Mouse (Mus musculus) embryo, embryonic 11 days (tissue): Measurements from ENCODE around the gene Padi3.

Experiments
- DNase-seq: peaks from one replicate; pipeline ENCODE4 v3.0.0-alpha.2; 2015

Gene Padi3

DNA sequence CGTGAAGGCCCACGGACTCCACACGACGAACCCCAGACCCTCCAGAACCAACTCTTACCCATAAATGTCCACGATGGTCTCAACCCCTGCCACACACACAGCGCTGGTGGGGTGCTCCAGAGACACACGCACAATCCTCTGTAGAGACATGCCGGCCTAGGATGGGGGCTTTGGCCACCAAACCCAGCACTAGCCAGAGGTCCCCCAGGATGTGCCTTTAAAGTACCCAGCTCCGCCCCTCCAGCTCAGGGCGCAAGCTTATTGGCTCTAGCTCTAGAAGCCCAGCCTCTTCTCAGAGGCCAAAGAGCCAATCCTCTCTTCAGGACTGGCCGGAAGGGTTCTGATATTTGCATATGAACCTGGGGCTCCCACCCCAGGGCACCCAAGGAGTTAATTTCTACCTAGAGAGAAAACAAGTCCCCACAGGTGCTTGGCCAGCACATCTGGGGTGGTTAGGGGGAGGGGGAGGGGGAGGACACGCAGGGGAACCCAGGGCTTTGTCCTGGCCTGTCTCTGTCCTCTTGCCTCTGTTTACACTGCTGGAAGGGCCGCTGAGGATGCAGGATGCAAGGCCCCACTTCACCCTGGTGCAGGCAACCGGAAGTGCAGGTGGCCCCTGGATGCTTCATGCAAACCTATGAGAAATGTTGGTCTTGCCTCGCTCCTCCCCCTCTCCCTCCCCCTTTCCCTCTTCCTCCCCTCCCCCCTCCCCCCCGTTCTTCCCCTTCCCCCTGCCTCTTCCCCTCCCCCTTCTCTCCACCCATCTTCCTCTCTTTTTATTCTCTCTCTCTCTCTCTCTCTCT is at the start of gene Padi3:
Gene Padi3, minus strand, starts transcription at position 191 of the 803 bp plus-strand sequence.
- no peak for DNase-seq

DNA sequence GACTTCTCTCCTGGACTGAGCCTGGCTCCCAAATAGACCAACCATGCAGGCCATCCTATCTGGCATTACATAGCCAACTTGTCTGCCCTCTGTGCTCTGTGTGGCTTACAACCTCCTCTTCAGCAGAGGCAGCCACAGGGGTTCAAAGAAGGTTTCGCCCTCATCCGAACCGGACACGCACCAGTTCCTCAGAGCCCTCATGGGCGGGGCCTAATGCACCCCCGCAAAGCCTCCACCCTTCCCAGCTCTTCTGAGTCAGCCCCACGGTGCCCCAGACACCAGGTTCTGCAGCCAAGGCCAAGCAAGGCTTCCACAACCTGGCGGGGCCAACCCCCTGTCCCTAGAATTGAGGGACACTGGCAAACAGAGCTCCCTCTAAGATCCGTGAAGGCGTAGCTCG is 48.8 kb upstream of the Padi3 start:
- DNase-seq: no peak

DNA sequence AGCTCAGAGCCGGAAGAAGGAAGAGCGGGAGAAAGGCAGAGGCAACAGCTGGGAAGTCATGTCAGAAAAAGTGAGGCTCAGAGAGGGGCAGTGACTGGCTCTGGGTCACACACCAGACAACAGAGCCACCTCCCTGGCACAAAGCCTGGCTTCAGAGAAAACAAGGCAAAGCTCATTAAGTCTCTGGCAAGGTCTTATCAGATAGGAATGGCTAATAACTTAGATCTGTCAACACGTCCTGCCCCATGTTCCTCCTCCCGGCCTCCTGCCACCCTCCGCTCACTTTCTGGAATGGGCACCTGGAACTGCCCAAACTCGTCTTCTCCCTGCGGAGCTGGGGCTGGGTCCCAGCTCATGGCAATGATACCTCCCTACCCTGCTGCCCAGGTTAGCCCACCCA is 47.4 kb upstream of the Padi3 start:
- DNase-seq: no peak

DNA sequence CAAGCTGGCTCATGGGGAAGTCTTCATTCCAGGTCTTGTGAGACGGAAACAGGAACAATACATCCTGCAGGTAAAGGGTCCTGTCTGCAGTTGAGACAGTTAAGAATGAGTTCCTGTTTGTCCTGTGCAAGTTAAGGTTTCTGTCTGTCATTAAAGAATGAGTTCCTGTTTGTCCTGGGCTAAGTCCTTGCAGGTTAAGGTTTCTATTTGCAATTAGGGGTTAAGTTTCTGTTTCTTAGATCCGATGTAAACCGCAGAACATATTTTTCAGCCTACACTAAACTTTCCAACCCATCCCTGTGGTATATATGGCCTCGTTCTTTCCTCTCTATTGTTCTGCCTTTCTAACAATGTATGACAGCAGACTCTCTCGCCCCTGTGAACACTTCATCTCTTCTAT is 46.6 kb upstream of the Padi3 start:
- no peak for DNase-seq

DNA sequence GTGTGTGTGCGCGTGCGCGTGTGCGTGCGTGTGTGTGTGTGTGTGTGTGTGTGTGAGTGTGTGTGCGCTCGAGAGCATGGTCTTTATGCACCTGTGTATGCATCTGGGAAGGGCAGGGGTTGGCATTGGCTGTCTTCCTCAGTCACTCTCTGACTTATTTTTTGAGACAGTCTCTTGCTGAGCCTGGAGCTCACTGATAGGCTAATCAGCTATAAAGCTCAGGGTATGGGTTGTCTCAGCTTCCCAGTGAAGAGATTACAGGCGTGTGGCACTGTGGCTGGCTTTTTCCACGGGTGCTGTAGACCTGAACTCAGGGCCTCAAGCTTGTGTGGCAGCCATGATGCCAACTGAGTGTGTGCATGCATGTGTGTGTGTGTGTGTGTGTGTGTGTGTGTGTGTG is 44.7 kb upstream of the Padi3 start:
- DNase-seq: no peak

DNA sequence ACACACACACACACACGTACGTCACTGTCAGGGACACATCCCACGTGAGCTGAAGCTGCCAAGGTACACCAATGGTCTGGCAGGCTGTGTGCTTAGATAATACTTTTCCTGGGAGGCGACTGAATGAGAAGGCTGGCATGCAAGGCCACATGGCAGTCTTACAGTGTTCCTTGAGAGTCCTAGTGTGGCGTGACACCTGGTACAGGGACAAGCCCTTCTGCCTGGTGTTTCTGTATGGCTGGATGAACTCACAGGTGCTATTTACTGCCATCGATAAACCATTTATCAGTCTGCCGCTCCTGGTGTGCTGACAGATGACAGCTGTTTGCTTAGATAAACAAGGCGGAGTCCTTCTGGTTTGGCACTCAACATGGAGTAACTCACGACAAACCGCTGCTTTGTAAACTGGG is 44.0 kb upstream of the Padi3 start:
- no peak for DNase-seq

DNA sequence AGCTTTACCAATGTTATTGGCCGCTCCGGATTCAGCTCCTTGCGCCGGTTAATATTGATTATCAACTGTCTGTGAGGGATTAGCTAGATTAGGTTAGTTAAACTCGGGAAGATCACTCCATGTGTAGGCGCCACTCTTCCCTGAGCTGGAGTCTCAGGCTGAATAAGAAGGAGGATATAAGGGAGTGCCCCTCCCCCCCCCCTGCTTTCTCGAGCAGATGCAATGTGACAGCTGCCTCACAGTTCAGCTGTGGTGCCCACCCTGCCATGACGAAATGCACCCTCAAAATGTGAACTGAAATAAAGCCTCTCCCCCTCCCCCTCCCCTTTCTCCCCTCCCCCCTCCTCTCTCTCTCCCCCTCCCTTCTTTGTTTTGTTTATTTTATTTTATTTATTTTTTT is 43.2 kb upstream of the Padi3 start:
- no peak for DNase-seq

DNA sequence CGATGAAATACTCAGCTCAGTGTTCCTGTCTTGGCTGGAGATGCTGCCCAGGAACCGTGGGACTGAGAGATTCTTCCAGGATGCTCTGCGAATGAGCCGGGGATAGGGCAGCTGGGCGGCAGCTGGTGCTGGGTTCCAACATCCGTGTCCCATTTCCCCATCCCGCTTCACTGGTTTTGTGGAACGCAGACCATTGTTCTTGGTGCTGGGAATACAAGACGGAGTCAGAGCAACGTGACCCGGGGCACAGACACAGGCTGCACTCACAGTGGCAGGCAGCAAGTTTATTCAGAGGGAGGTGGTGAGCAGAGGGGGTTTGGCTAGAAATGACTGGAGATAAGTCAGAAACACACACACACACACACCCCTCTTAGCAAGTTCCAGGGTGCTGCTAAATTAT is 38.9 kb upstream of the Padi3 start:
- no peak for DNase-seq

DNA sequence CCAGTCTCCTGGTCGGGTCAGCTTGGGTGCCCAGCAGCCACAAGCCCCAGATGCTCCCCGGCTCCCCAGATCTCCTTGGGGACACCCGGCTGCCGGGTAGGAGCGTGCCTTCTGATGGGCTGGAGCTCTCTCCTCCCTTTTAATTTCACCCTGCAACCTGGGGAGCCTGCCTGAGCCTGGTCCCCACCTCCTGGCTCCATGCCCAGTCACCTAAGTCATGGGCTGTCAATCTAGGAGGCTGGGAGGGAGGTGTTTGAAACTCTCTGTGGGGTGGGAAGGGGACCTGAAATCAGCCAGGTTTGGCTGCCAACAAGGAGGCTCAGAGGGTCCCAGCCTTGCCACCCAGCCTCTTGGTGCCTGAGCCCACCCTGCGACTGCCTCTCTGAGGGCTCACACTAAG is 35.2 kb upstream of the Padi3 start, which contains the start of gene Padi1:
Gene Padi1, minus strand, starts transcription at position 113 of the 400 bp plus-strand sequence.
- DNase-seq: no peak

DNA sequence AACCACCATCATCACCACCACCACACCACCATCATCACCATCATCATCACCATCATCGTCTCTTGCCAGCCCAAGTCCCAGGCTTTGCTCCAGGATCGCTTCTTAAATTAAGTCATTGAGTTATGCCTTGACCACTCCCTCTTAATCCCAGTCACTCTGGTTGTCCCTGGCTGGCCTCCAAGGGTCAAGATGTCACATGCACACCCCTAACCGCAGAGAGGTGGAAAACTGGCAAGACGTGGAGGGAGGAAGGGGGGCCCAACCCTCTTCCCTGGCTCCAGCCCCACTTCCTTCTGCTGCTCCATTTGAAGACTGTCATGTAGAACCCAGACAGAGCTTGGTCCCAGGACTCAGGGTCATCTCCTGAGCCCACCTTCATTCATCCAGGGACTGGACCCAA is 34.5 kb upstream of the Padi3 start:
- no peak for DNase-seq

DNA sequence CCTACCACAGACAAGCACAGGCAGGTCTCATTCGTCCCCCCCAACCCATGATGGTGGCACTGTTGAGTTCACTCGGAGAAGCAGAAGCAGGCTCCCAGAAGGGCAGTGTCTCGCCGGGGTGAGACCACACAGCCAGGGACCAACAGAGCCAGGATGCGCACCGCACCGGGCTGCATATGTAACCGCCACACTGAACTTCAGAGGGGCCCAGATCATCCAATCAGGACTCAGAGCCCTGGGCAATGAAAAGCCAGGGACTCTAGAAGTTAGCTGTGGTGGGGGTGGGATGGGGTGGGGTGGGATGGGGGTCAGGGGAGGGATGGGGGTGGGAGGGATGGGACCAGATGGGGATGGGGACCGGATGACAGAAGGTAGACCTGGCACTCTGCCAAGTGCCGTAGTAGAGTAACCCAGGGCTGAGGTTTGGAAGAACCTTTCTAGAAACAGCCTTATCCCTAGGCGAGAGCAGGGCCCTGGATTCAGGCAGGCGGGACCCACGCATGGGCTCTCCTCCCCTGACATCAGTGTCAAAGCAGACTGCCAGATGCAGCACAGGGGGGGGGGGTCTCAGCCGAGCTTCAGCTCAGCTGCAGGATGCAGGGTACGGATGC is 33.3 kb upstream of the Padi3 start:
- DNase-seq: no peak

DNA sequence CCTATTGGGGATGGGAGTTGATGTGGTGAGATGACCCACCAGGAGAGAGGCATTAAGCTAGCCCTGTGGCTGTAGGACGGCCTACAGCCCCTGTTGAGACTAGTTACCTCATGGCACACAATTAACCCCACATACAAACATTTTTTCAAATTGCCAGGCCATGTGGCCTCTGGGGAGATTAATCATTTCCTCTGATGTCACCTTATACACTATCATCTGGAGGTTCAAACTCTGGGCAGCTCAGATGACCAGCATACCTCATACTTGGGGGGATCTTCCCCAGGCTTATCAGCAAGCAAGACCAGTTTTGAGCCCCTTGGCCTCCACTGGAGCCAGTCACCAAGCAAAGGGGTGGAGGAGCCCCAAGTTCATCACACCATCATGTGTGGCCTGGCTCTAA is 32.5 kb upstream of the Padi3 start:
- DNase-seq: no peak

DNA sequence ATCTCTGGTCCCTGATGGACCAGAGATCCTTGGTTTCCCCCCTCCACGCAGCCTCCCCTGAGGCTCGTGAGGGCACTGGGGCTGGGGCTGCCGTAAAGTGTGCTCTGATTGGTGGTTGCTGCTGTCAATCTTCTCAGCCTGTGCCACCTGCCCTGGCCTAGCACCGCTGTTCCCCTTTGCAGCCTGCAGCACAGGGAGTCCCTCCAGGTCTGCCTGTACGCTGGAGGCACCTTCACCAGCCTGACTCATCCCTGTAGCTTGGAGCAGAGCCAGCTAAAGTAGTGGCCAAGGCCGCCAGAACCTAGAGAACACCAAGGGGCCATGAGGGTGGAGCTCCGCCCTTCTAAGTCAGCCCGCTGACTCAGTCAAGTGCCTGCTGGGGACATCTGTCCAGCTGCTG is 27.4 kb upstream of the Padi3 start:
- peak; percentile 51 for DNase-seq

DNA sequence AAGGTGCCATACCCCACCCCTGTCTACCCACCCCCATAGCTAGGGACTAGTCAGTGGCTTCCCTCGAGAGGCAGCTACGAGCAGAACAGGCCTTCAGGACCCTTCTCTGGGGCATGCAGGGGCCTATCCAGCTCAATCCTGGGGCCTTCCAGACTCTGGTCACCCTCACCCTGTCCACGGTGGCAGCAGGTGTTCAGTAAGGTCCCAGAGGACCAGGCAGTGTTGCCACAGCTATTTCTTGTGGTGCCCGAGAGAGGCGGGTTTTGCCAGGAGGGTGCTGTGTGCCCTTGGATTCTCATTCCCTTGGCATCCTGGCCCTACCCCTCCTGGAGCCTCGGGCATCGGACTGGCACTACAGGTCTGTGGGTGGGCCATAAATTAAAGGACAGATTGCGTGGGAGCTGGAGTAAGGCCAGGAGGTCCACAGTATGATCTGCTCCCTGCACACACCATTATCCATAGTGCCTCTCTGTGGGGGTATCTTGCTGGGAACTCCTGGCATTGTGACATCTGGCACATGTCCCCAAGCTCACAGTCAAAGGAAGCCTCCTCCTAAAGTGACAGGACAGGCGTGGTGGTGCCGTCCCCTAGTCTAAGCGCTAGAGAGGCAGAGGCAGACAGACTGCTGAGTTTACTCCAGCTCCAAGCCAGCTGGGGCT is 25.9 kb upstream of the Padi3 start:
- DNase-seq: no peak

DNA sequence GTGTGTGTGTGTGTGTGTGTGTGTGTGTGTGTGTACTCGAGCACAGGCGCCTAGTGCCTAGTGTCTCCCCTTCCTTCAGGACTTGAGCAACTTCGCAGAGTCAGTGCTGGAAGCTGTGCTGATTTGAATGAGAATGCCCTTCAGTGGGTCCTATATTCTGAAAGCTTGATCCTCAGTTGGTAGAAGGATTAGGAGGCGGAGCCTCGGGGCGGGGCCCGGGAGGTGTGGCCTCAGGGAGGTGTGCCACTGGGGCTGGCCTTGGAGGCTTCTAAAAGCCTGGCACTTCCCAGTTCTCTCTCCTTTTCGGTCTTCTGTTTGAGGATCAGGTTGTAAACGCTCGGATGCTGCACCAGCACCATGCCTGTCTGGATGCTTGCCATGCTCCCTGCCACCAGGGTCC is 25.2 kb upstream of the Padi3 start:
- peak; percentile 80 for DNase-seq

DNA sequence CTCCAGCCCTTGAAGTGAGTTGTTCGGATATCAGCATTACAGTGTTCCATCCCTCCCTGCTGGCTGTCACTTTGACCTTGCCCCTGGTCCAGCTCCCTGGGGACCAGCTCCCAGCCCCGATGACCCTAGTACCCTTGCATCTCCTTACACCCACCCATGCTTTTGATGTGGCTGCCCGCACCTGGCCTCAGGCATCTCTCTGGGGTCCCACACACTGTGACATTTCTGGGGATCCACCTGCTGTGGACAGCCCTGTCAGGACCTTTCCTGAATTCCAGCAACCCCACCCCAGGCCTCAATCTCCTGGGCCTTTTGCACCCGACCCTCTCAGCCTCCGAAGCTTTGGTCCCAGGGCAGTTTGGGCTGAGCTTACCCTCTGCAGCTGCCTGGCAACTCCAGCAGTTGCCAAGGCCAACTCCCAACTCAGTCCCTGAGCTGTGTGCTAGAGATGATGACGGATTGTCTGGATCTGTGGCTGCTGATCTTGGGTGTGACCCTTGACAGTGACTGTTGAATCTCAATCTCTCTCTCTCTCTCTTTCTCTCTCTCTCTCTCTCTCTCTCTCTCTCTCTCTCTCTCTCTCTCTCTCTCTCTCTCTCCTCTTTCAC is 24.0 kb upstream of the Padi3 start:
- DNase-seq: no peak

DNA sequence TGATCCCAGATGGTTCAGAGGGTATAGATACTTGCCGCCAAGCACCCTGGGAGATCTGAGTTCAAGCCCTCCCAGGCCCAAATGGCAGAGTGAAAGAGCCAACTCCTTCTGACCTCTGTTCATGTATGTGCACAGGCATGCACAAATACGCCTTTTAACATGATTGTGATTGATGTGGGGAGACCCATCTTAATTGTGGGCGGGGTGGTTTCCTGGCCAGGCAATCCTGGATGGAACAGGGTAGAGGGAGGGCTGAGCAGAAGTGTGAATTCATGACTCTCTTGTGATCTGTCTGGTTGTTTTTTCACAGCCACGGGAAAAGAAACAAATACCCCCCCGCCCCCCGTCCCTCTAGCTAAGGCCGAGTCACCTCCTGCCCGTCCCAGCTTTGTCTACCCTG is 22.4 kb upstream of the Padi3 start:
- no peak for DNase-seq

DNA sequence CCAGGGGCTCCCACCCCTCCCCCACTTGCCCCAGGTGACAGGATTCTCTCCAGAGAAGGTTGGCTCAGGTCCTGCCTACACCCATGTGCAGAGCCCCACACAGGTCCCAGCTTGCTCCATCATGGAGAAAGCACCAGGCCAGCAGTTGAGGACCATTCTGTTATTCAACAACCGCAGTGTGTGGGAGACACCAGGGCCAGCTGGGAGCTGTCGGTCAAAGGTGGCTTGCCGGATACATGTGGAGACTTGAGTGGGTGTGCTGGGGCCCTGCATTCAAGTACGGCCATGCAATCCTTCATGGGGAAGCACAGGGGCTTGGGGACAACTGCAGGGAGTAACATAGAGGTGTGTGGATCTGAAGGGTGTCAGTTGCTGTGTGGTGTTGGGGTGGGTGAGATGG is 21.4 kb upstream of the Padi3 start:
- no peak for DNase-seq

DNA sequence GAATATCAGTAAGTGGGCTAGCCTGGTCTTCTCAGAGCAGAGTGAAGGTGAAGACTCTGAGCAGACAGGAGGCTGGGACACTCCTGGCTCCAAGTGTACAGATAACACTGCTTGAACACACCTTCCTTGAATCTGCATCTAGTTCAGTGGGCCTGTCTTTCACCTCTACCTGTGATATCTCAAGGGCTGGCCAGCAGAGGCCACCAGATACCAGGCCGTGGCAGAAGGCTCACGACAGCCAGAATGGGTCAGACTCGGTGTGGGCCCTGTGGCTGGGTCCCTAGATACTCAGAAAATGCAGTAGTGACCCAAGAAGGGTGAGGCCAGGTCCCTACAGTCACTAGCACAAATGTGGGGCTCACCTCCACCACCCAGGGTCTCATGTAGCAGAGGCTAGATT is 16.8 kb upstream of the Padi3 start:
- DNase-seq: no peak

DNA sequence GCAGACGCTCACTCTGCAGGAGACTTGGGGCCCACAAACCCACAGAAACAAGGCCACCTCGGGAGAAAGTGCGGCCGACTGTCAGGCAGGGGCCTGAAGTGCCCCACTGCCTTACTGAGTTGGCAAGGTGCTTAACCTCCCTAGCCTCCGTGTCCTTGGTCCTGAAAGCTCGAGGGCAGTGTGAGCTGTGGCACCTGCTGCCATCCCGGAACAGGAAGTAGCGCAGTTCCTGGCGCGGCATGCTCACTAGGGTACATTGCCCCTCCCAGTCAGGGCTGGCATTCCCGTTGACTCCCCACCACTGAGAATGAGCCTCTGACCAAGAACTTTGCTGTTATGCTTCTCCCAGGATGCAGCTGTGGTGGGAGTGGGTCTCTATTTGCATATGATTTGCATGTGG is 15.5 kb upstream of the Padi3 start:
- DNase-seq: no peak

DNA sequence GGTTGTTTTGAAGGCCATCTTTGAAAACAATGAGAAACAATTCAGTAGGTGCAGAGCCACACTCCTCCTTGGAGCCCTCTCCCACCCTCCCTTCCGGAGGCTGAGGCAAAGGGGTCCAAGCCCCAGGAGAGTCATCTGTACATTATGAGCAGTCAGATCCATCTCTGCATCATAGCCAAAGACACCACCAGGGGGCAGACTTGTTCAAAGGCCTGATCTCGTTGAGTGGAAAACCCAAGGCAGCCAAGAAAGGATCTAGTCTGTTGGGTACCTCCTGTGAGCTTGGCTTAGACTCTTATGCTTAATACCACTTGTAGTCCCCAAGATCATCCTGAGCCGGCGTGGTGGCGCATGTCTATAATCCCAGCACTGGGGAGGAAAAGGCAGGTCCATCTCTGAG is 11.5 kb upstream of the Padi3 start:
- DNase-seq: peak; percentile 59

DNA sequence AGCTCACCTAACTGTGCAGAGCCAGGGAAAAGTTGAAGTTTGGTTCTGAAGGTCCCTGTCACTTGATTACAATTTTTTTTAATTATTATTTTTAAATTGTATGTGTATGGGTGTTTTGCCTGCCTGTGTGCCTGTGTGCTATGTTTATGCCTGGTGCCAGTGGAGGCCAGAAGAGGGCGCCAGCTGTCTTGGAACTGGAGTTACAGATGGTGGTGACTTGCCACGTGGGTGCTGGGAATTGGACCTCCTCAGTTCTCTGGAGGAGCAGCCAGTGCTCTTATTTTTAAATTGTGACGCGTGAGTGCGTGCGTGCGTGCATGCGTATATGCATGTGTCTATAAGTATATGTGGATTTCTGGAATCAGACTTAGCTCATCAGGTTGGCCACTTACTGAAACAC is 7.0 kb upstream of the Padi3 start:
- no peak for DNase-seq

DNA sequence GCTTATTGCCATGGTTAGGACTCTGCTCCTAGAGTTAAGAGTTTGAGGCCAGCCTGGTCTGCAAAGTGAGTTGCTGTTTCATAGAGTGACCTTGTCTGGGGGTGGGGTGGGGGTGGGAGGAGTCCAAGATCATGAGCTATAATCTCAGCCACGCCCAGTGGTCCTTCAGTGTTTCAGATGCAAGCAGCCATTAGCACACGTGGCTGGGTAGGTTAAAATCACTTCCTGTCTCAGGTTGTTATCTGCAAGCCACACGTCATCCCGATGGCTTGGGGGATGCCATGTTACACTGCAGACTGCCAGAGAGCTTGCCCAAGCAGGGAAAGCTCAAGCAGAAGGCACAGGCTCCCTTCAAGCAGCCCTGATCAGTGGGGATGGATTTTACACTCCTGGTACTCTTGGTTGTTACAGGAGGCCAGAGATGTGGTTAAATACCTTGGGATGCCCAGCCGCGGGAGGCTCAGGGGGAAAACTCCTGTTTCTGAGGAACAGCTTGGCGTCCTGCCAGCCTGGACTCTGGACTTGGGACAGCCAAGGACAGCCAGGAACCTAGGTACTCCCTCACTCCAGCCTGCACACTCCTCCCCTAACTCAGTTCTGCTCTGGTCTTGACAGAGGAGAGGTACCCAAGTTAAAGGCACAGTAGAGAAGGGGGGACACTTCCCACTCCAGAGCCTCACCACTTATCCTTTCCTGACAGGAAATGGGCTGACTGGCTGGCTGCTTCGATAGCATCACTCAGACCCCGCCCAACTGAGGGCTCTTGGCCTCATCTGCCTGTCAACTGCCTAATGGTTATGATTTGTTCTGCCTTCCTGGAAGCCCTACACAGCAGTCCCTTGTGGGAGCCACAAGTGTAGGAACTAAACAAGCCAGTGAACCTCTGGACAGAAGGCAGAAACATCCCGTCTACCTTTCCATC is 5.8 kb upstream of the Padi3 start:
- DNase-seq: no peak
